Mouse (Mus musculus) heart, embryonic 16.5 days (tissue): ENCODE measurements around the gene Dicer1. TPM values are rescaled to one million over a fixed set of nuclear protein-coding genes. Genes with fewer than 3 reads are reported as not detected.

Source experiments
- ATAC-seq: fragments of 200-750 bp; cut with Nextera tagmentation; replicated peaks from 2 replicates; pipeline ENCODE4 v1.8.0; 2017; ENCODE audit warnings: moderate number of reproducible peaks; ENCODE audit not compliant: insufficient read depth, low FRiP score; ENCODE audit errors: extremely low read depth
- H3K27ac ChIP-seq: fragments of 300-500 bp; sonication (generic); 2 replicates; pipeline ENCODE4 v1.5.1; 2014; ENCODE audit warnings: mild to moderate bottlenecking, low read length, control low read depth, moderate library complexity
- H3K27me3 ChIP-seq: fragments of 300-500 bp; sonication (generic); 2 replicates; pipeline ENCODE4 v1.6.1; 2014; ENCODE audit warnings: low read length, mixed read lengths; ENCODE audit not compliant: control insufficient read depth, insufficient read depth
- H3K36me3 ChIP-seq: fragments of 300-500 bp; sonication (generic); 2 replicates; pipeline ENCODE4 v1.6.1; 2014; ENCODE audit not compliant: control insufficient read depth, insufficient read depth
- H3K4me1 ChIP-seq: fragments of 300-500 bp; sonication (generic); 2 replicates; pipeline ENCODE4 v1.6.1; 2014; ENCODE audit warnings: low read length, mixed read lengths; ENCODE audit not compliant: control insufficient read depth, insufficient read depth
- H3K4me2 ChIP-seq: fragments of 300-500 bp; sonication (generic); 2 replicates; pipeline ENCODE4 v1.6.1; 2014; ENCODE audit warnings: low read depth, mild to moderate bottlenecking, control low read depth, low read length
- H3K4me3 ChIP-seq: fragments of 300-500 bp; sonication (generic); 2 replicates; pipeline ENCODE4 v1.5.1; 2014; ENCODE audit warnings: mild to moderate bottlenecking, control low read depth, low read length
- H3K9ac ChIP-seq: fragments of 300-500 bp; sonication (generic); 2 replicates; pipeline ENCODE4 v1.6.1; 2014; ENCODE audit warnings: low read length, control low read depth
- H3K9me3 ChIP-seq: fragments of 300-500 bp; sonication (generic); replicated peaks from 2 replicates; pipeline ENCODE4 v1.6.1; 2016; ENCODE audit warnings: low read length; ENCODE audit not compliant: control insufficient read depth
- WGBS: fragments of 180-500 bp; shearing (Covaris S2); extraction: QIAGEN DNeasy Blood & Tissue Kit; methylation state at CpG from one replicate; pipeline ENCODE4 v1.1.7; 2014; 5-methylcytosine and 5-hydroxymethylcytosine counted together
- polyA plus RNA-seq: library from polyadenylated mRNA; unstranded; fragments of >200 nt; fragmentation: Nextera tagmentation; extraction: Ambion mirVana; gene quantifications from 2 replicates; pipeline ENCODE4 v1.2.1, GENCODE M21; 2015

Gene Dicer1
- polyA plus RNA-seq, 1 experiment from 2014 or later: 15.0 TPM

GRCm38 (mm10) chr12:104678462-104678861, 73.3 kb downstream of the Dicer1 start:
- WGBS: 76% methylated on average over 13 of the region's 14 CpGs
- Histone ChIP-seq H3K4me3 (no peak overlapping the region), H3K4me1 (no peaks in the 10 kb centered on the region), H3K4me2 (no peak overlapping the region), H3K27ac (no peak overlapping the region), H3K27me3 (no peaks in the 10 kb centered on the region), H3K36me3 (no peaks in the 10 kb centered on the region), H3K9ac (no peak overlapping the region), H3K9me3 (no peaks in the 10 kb centered on the region)
- ATAC-seq: no peak

DNA sequence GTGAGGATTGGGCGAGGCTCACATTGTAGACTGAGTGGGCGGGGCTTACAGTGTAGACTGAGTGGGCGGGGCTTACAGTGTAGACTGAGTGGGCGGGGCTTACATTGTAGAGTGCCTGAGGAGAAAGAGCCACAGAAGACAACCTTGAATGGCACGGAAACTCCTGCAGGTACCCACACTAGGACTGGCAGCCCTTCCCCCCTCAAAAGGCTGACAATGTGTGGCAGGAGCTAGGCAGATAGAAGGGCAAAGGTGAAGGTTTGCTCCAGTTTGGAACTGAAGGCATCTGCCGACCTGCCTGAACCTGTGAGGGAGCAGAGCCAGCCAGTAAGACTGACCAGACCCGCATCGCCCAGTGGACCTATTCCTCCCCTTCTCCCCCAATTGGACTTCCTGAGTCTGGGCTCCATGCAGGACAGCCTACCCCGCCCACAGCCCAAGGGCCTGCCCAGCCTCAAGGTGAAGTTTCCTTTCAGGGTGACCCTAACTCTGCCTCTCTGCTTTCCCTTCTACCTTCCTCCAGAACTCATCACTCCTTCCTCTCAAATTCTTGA, 74.3 kb downstream of the Dicer1 start:
- no peak overlapping the region for H3K4me2 ChIP-seq
- H3K27ac ChIP-seq: no peak overlapping the region
- no peaks in the 10 kb centered on the region for H3K9me3 ChIP-seq
- no peaks in the 10 kb centered on the region for H3K27me3 ChIP-seq
- no peaks in the 10 kb centered on the region for H3K4me1 ChIP-seq
- no peak for ATAC-seq
- H3K9ac ChIP-seq: no peak overlapping the region
- H3K4me3 ChIP-seq: no peak overlapping the region
- WGBS: 93% methylated on average over 9 of the region's 9 CpGs
- no peaks in the 10 kb centered on the region for H3K36me3 ChIP-seq

- no peaks in the 10 kb centered on the region for H3K36me3 ChIP-seq
- no peak; the same call in 1 of the 2 replicates for ATAC-seq
- 70% methylated on average over 13 of the region's 13 CpGs for WGBS
These were observed 75.0 kb downstream of the Dicer1 start for GRCm38 (mm10) chr12:104676535-104677370.

DNA sequence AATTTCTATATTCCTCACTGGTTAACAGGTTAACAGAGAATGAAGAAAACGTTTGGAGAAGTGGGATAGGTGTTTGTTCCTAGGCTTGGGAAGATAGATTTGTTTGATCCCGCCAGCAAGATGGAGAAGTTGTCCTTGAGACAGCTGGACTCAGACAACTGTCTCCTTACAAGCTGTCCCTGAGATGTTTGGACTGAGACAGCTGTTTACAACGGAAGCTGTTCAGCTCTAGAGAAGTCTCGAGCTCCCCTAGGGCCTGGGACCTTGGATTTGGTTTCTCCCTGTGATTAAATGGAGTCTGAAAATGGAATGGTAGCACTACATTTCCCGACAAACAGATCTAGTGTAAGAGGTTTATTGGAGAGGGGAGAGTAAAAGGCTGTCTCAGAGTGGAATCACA, 78.8 kb downstream of the Dicer1 start:
- no peak overlapping the region for H3K27ac ChIP-seq
- no peaks in the 10 kb centered on the region for H3K9me3 ChIP-seq
- 63% methylated on average over 5 of the region's 5 CpGs for WGBS
- no peak overlapping the region for H3K9ac ChIP-seq
- no peaks in the 10 kb centered on the region for H3K36me3 ChIP-seq
- no peaks in the 10 kb centered on the region for H3K4me1 ChIP-seq
- no peak overlapping the region for H3K4me2 ChIP-seq
- H3K27me3 ChIP-seq: no peaks in the 10 kb centered on the region
- H3K4me3 ChIP-seq: no peak overlapping the region
- ATAC-seq: no peak

More at GRCm38 (mm10) chr12:104676535-104677370, 75.0 kb downstream of the Dicer1 start:
- Histone ChIP-seq H3K4me3 (no peak overlapping the region), H3K27me3 (no peaks in the 10 kb centered on the region), H3K9ac (no peak overlapping the region), H3K27ac (no peak overlapping the region), H3K4me1 (no peaks in the 10 kb centered on the region), H3K4me2 (no peak overlapping the region), H3K9me3 (no peaks in the 10 kb centered on the region)

DNA sequence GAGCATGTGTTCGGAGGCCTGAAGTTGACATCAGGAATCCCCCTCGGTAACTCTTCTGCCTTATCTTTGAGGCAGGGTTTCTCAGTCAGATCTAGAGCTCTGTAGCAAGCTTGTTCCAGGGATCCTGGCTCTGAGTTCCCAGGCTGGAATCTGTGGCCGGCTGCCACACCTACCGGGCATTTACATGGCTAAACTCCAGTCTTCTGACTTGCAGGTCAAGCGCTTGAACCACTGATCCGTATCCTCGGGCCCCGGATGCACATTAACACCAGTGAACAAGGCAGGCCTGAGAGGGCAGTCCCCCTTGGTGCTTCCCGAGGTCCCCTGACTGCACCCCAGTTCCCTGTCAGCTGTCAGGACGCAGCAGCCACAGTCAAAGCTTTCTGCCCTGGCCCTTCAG, 79.3 kb downstream of the Dicer1 start:
- H3K27ac ChIP-seq: no peak overlapping the region
- H3K4me3 ChIP-seq: no peak overlapping the region
- no peak for ATAC-seq
- H3K9ac ChIP-seq: no peak overlapping the region
- no peaks in the 10 kb centered on the region for H3K27me3 ChIP-seq
- no peaks in the 10 kb centered on the region for H3K36me3 ChIP-seq
- H3K4me1 ChIP-seq: no peaks in the 10 kb centered on the region
- no peak overlapping the region for H3K4me2 ChIP-seq
- 55% methylated on average over 10 of the region's 10 CpGs for WGBS
- no peaks in the 10 kb centered on the region for H3K9me3 ChIP-seq

- H3K9me3 ChIP-seq: no peaks in the 10 kb centered on the region
- no peaks in the 10 kb centered on the region for H3K36me3 ChIP-seq
- 72% methylated on average over 7 of the region's 7 CpGs for WGBS
- H3K27ac ChIP-seq: no peak overlapping the region
- H3K27me3 ChIP-seq: no peaks in the 10 kb centered on the region
- ATAC-seq: no peak
- no peak overlapping the region for H3K4me3 ChIP-seq
- no peaks in the 10 kb centered on the region for H3K4me1 ChIP-seq
- no peak overlapping the region for H3K9ac ChIP-seq
- H3K4me2 ChIP-seq: no peak overlapping the region
These were observed 83.9 kb downstream of the Dicer1 start for GRCm38 (mm10) chr12:104667846-104668245.

- Histone ChIP-seq H3K4me2 (no peak overlapping the region), H3K27me3 (no peaks in the 10 kb centered on the region), H3K4me3 (no peak overlapping the region), H3K4me1 (no peaks in the 10 kb centered on the region), H3K9ac (no peak overlapping the region), H3K36me3 (no peaks in the 10 kb centered on the region), H3K9me3 (no peaks in the 10 kb centered on the region), H3K27ac (no peak overlapping the region)
- ATAC-seq: no peak
- 64% methylated on average over 6 of the region's 6 CpGs for WGBS
These were observed 85.8 kb downstream of the Dicer1 start for GRCm38 (mm10) chr12:104665951-104666350.

- WGBS: 81% methylated on average over 9 of the region's 9 CpGs
- Histone ChIP-seq H3K4me3 (no peak overlapping the region), H3K27ac (no peak overlapping the region), H3K27me3 (no peaks in the 10 kb centered on the region), H3K4me2 (no peak overlapping the region), H3K9me3 (no peaks in the 10 kb centered on the region), H3K36me3 (no peaks in the 10 kb centered on the region), H3K4me1 (no peaks in the 10 kb centered on the region), H3K9ac (no peak overlapping the region)
- no peak for ATAC-seq
These were observed 86.2 kb downstream of the Dicer1 start for GRCm38 (mm10) chr12:104665521-104665920.

DNA sequence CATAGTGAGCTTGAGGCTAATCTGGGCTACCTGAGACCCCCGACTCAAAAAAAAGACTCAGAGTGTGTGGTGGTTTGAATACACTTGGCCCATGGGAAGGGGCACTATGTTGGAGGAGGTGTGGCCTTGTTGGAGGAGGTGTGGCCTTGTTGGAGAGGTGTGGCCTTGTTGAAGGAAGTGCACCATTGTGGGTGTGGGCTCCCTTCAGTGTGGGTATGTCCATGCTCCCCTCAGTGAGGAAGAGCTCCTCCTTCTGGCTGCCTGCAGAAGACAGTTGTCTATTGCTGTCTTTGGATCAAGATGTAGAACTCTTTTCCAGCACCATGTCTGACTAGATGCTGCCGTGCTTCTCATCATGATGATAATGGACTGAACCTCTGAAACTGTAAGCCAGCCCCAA, 95.6 kb downstream of the Dicer1 start:
- no peaks in the 10 kb centered on the region for H3K27me3 ChIP-seq
- 89% methylated on average over 2 of the region's 2 CpGs for WGBS
- H3K4me2 ChIP-seq: no peak overlapping the region
- H3K27ac ChIP-seq: no peak overlapping the region
- ATAC-seq: no peak
- H3K4me3 ChIP-seq: no peak overlapping the region
- no peaks in the 10 kb centered on the region for H3K36me3 ChIP-seq
- H3K9ac ChIP-seq: no peak overlapping the region
- no peaks in the 10 kb centered on the region for H3K4me1 ChIP-seq
- peaks cover 5% of the 10 kb centered on the region; the same call in 1 of the 2 replicates for H3K9me3 ChIP-seq
